Mouse (Mus musculus) small intestine, adult 2 months (tissue): ENCODE results near the gene Hist1h4h. TPM values are rescaled to one million over a fixed set of nuclear protein-coding genes. Genes with fewer than 3 reads are reported as not detected.
A peak's percentile ranks its signal among the peaks of the same experiment; 100 is the strongest.

Experiments used
- H3K27ac ChIP-seq: fragments of 200-500 bp; 2 replicates; pipeline ENCODE4 v1.5.1; 2012; ENCODE audit warnings: low read depth, low read length, control low read depth, inconsistent platforms; ENCODE audit not compliant: insufficient read depth
- H3K27me3 ChIP-seq: fragments of 200-500 bp; 2 replicates; pipeline ENCODE4 v1.6.1; 2012; ENCODE audit warnings: mild to moderate bottlenecking, moderate library complexity, low read length, inconsistent platforms; ENCODE audit not compliant: control insufficient read depth, insufficient read depth
- H3K36me3 ChIP-seq: fragments of 200-500 bp; 2 replicates; pipeline ENCODE4 v1.6.1; 2012; ENCODE audit warnings: mild to moderate bottlenecking, low read length, control low read depth, inconsistent platforms; ENCODE audit not compliant: control insufficient read depth, insufficient read depth
- H3K4me1 ChIP-seq: fragments of 200-500 bp; 2 replicates; pipeline ENCODE4 v1.6.1; 2012; ENCODE audit warnings: low read length, inconsistent platforms, mixed read lengths; ENCODE audit not compliant: control insufficient read depth, insufficient read depth, insufficient read length
- H3K4me3 ChIP-seq: fragments of 200-500 bp; 2 replicates; pipeline ENCODE4 v1.5.1; 2012; ENCODE audit warnings: low read depth, mild to moderate bottlenecking, control low read depth, inconsistent platforms, low read length, moderate library complexity
- CTCF ChIP-seq: fragments of 200-500 bp; IDR thresholded peaks from 2 replicates; pipeline ENCODE4 v1.5.1; 2012; ENCODE audit warnings: low read depth, mild to moderate bottlenecking, control low read depth, inconsistent platforms, low read length, moderate library complexity, mixed read lengths; ENCODE audit not compliant: insufficient replicate concordance, insufficient read length; ENCODE audit errors: extremely low read depth
- POLR2A ChIP-seq: fragments of 200-500 bp; IDR thresholded peaks from 2 replicates; pipeline ENCODE4 v1.6.1; 2012; ENCODE audit warnings: low read depth, mild to moderate bottlenecking, control low read depth, inconsistent platforms, low read length, moderate library complexity
- WGBS: fragments of 180-500 bp; shearing (Covaris S2); methylation state at CpG from one replicate; pipeline ENCODE4 v1.1.7; 2018; 5-methylcytosine and 5-hydroxymethylcytosine counted together
- polyA plus RNA-seq: library from polyadenylated mRNA; depleted of rRNA; stranded (reverse); fragments of >200 nt; gene quantifications from 2 replicates; pipeline ENCODE4 v1.2.3, GENCODE M21; 2012

Gene Hist1h4h
- polyA plus RNA-seq, 1 experiment = 39.6 TPM

DNA sequence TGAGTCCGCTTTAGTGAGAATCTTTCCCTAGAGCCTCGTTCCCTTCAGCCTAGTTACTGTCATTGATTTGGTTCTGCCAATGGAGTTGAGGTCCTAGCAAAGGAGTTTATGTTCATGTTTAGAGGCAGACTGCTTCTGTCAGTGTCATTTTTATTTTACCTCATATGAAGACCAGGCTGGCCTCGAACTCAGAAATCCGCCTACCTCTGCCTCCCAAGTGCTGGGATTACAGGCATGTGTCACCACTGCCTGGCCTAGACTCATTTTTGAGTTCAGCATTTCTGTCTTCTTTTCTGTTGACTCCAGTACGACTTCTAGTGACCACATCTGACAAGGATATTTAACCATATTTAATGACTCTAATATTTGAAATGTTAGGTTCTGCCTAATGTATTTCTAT lies 15.6 kb upstream of the Hist1h4h start:
- TF ChIP-seq POLR2A (no peak), CTCF (no peak)
- Histone ChIP-seq H3K27ac (no peak overlapping the region), H3K36me3 (no peaks in the 10 kb centered on the region), H3K4me3 (no peak overlapping the region), H3K4me1 (peaks cover 4% of the 10 kb centered on the region; the same call in 1 of the 2 replicates), H3K27me3 (no peaks in the 10 kb centered on the region)
- WGBS = 86% methylated on average over 5 of the region's 5 CpGs

DNA sequence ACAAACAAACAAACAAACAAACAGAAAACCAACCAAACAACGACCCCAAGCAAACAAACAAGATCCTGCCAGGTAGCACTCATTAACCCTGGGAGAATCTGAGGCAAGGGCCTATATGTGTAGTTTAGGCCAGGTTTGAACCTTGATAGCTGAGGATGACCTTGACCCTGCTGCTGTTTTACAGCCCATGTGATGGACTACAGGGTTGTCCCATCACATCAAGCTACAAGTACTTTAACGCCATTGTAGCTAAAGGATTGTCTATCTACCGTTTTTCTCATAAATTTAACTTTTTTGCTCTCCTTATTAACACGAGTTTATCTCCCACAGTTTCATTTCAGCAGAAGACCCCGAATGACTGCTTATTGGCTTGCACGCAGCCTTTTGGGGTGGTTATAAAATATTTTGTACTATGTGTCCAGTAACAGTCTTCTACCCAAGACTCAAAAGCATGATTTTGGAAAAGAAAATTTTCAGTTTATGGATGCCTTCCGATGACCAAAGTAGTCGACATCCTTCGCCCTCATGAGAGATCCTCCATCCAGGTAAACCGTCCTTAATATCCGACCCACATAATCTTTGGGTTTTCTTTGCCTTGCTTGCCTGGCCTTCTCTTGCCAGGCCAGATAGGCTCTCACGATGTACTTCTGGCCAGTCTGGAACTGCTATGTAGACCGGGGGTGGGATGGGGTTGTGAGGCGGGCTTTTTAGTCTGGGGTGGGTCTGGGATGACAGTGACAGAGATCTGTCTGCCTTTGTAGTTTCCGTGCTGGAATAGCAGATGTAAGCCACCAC lies 14.8 kb upstream of the Hist1h4h start:
- Histone ChIP-seq H3K27me3 (no peaks in the 10 kb centered on the region), H3K4me3 (no peak overlapping the region), H3K36me3 (no peaks in the 10 kb centered on the region), H3K4me1 (0 out of 2 replicates have a peak, but pooled peaks cover 2% of the 10 kb centered on the region), H3K27ac (no peak overlapping the region)
- WGBS = 64% methylated on average over 15 of the region's 15 CpGs
- TF ChIP-seq POLR2A (no peak), CTCF (no peak)

DNA sequence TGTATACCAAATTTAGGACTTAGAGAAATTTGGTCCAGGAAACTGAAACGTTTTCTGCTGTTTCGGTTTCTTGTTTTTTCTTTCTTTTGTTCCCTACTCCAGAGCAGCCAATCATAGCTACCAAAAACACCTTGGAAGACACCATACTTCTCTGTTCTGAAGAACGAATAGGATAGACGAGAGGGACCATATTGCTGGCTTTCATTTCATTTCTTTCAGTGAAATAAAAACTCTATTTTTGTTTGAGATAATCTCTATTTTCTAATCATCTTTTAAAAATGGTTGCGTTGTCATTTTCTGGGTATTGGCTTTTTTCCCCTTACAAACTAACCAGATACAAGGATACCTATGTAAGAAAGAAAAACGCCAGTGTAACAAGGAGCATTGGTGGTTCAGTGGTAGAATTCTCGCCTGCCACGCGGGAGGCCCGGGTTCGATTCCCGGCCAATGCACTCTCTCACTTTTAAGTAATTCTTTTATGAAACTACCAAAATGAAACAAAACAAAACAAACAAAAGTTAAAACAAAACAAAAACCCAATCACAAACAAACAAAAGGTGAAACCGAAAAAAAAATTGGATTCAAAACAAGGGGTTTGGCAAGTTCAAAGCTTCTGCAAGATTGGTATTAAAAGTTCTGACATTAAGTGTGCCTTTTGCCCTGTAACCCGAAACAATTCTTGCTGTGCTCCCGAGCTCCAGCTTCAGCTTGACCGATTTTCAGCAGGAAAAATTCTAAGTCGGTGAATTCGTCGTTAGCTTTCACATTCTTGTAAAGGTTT lies 13.8 kb upstream of the Hist1h4h start:
- WGBS = under 1% methylated on average over 19 of the region's 19 CpGs

DNA sequence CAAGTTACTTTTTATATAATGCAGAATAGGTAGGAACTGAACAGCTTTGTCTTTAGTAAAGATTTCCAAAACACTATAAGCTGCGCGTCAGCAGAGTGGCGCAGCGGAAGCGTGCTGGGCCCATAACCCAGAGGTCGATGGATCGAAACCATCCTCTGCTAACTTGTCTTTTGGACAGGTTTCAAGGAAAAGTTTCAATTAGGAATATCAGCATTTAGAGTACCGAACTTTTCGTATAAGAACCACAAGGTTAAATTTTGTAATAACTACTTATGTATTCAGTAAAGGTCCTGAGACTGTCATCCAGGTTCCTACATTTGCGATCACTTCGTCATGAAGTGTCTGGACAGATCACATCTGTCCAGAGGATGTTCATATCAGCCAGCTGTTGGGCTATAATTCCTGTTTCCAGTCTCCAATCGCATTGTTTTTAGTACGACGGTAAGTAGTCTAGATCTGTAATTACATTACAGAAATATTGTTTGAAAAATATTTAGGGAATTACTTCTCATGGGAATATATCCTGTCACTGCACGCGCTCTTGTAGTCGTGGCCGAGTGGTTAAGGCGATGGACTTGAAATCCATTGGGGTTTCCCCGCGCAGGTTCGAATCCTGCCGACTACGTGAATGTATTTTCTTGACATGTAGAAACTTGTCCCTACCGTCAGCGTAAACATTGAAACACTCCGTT lies 13.1 kb upstream of the Hist1h4h start:
- WGBS = under 1% methylated on average over 27 of the region's 27 CpGs
- H3K27ac ChIP-seq = peak overlapping the region; percentile 61
- no peaks in the 10 kb centered on the region for H3K27me3 ChIP-seq
- TF ChIP-seq POLR2A = no peak
- no peak for TF ChIP-seq CTCF
- no peaks in the 10 kb centered on the region for H3K36me3 ChIP-seq
- H3K4me1 ChIP-seq = 0 out of 2 replicates have a peak, but pooled peaks cover 2% of the 10 kb centered on the region
- peak overlapping the region; percentile 64 for H3K4me3 ChIP-seq

More for the DNA sequence above, 13.8 kb upstream of the Hist1h4h start:
- Histone ChIP-seq H3K4me3 (peak overlapping the region; percentile 64), H3K36me3 (no peaks in the 10 kb centered on the region), H3K27me3 (no peaks in the 10 kb centered on the region), H3K4me1 (0 out of 2 replicates have a peak, but pooled peaks cover 2% of the 10 kb centered on the region), H3K27ac (peak overlapping the region; percentile 61; the same call in 1 of the 2 replicates)
- no peak for TF ChIP-seq CTCF
- no peak for TF ChIP-seq POLR2A

DNA sequence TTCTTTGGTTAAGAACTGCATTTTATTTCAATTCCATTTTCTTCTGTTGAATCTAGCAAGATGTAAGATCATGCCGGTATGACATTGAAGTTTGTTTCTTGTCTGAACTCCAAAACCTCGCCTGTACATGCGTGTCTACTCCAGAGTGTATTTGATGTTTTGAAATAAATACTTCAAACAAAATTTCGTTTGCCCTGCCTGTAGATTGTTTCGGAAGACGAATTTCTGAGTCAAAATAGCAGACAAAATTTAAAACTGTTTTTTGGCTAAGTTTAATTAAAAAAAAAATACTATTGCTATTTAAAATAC lies 12.6 kb upstream of the Hist1h4h start:
- under 1% methylated on average over 6 of the region's 6 CpGs for WGBS
- Histone ChIP-seq H3K27ac (no peak overlapping the region; the same call in 1 of the 2 replicates), H3K4me3 (no peak overlapping the region), H3K36me3 (no peaks in the 10 kb centered on the region), H3K4me1 (0 out of 2 replicates have a peak, but pooled peaks cover 2% of the 10 kb centered on the region), H3K27me3 (no peaks in the 10 kb centered on the region)
- TF ChIP-seq POLR2A (no peak), CTCF (no peak)

DNA sequence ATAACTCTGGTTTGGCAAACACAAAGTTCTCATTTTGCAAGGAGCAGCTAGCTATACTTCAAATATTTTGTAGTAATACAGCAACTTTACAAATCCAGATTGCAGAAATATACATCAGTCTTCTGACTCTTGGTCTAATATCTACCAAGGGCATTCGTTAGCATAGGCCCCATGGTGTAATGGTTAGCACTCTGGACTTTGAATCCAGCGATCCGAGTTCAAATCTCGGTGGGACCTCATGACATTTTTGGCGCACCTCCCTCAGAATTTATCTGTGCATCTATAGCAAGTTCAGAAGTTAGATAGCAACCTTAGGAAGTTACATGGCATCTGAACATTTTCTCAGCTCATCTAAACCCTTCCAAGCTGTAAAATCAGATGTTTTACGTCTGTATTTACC lies 12.0 kb upstream of the Hist1h4h start:
- TF ChIP-seq CTCF (no peak), POLR2A (no peak)
- no peaks in the 10 kb centered on the region for H3K27me3 ChIP-seq
- H3K4me3 ChIP-seq = no peak overlapping the region
- no peak overlapping the region for H3K27ac ChIP-seq
- WGBS = 2% methylated on average over 6 of the region's 6 CpGs
- no peaks in the 10 kb centered on the region for H3K36me3 ChIP-seq
- H3K4me1 ChIP-seq = 0 out of 2 replicates have a peak, but pooled peaks cover 2% of the 10 kb centered on the region
